8 mouse cellular contexts compared by ENCODE assay signal in the genomic region with DNA sequence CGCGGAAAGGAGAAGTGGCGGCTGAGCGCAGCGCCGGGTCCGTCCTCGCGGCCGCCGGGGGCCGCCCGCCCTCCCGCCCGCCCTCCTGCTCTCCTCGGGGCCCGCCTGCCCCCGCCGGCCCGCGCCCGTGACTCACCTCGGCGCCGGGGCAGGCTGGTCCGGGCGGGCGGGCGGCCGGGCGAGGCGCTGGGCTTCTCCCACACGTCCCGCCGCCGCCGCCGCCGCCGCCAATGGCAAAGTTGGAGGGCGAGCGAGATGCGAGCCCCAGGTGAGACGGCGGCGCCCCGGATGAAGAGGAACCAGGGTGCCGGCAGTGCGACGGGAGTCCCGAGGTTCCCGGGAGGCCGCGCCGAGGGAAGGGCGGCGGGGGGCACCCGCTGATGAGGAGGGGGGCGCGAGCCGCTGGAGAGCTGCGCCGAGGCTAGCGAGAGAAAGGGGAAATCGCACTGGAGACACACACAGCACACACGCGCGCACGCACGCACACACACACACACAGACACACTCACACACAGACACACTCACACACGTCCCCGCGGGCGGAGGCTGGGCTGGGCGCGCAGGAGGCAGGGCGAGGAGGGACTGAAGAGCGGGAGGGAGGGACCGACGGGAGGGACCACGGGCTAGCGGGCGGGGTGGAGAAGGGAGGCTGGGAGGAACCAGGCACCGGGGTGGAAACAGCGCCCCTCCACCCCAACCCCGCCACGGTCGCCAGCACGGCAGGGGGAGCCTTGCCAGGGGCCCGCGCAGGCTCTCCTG. TPM values are rescaled to one million over a fixed set of nuclear protein-coding genes. Genes with fewer than 3 reads are reported as not detected.
DNase-seq lines count a peak whose midpoint lies in the region; ATAC-seq and TF ChIP-seq lines count a peak whose summit lies in the region.

No protein-coding gene starts in this region.

- DNase-seq in urinary bladder, adult 18-20 months (ENCODE audit: low spot score in 2 of 2), result peak; percentile 48 to 76
- DNase-seq in urinary bladder, postnatal 10 days (ENCODE audit: low spot score), result no peak
- peak; percentile 44 for DNase-seq in embryonic facial prominence, embryonic 11.5 days (ENCODE audit: low spot score)
- peak; percentile 75 to 79 for DNase-seq in heart, adult 9 months (ENCODE audit: low spot score in 2 of 2)
- DNase-seq in kidney, adult 2 months, result peak; percentile 74
- DNase-seq in lung, adult 2 months, result peak; percentile 49
- peak; percentile 82 for DNase-seq in thymus, postnatal 25 days

- peak; percentile 51 for ATAC-seq in embryonic facial prominence, embryonic 11.5 days (replicated peaks; ENCODE audit: insufficient number of reproducible peaks, low FRiP score, low TSS enrichment, low read depth)
- ATAC-seq in neutrophil, adult 5-6 weeks (ENCODE audit: extremely low read depth, insufficient number of reproducible peaks, low FRiP score, poor library complexity, severe bottlenecking), result peak; percentile 88

- 21% methylated on average over 47 of the region's 91 CpGs for WGBS in embryonic facial prominence, embryonic 11.5 days
- under 1% methylated on average over 35 of the region's 91 CpGs for WGBS in kidney, adult 2 months
- WGBS in lung, adult 2 months, result 26% methylated on average over 77 of the region's 91 CpGs

- peak overlapping the region; percentile 38 for H3K4me3 ChIP-seq in embryonic facial prominence, embryonic 11.5 days (ENCODE audit: low read depth, low read length)
- peak overlapping the region; percentile 72 for H3K4me3 ChIP-seq in kidney, adult 2 months (ENCODE audit: insufficient read depth, low read depth, low read length)
- peak overlapping the region; percentile 86 for H3K4me3 ChIP-seq in lung, adult 2 months (replicated peaks; ENCODE audit: extremely low read depth, low read depth, low read length)

- no peak overlapping the region for H3K27ac ChIP-seq in embryonic facial prominence, embryonic 11.5 days (replicated peaks; ENCODE audit: low read depth, low read length)
- no peak overlapping the region for H3K27ac ChIP-seq in kidney, adult 2 months (ENCODE audit: insufficient read depth, low read depth, low read length)

- H3K9ac ChIP-seq in embryonic facial prominence, embryonic 11.5 days (replicated peaks; ENCODE audit: low read length), result peak overlapping the region; percentile 32

- no peaks in the 10 kb centered on the region for H3K4me1 ChIP-seq in embryonic facial prominence, embryonic 11.5 days (ENCODE audit: control insufficient read depth, insufficient read depth, low read length)
- no peaks in the 10 kb centered on the region for H3K4me1 ChIP-seq in kidney, adult 2 months (ENCODE audit: control insufficient read depth, insufficient read depth, low read length)
- peaks cover 2% of the 10 kb centered on the region for H3K4me1 ChIP-seq in lung, adult 2 months (ENCODE audit: control insufficient read depth, insufficient read depth, low read length)

- no peaks in the 10 kb centered on the region; the same call in 1 of the 2 replicates for H3K27me3 ChIP-seq in embryonic facial prominence, embryonic 11.5 days (ENCODE audit: control insufficient read depth, insufficient read depth, low read length)
- H3K27me3 ChIP-seq in kidney, adult 2 months (replicated peaks; ENCODE audit: control insufficient read depth, insufficient read depth, low read length), result no peaks in the 10 kb centered on the region; the same call in 1 of the 2 replicates

- no peak for TF ChIP-seq CTCF in kidney, adult 2 months (conservative IDR thresholded peaks at IDR 0.05; ENCODE audit: insufficient read depth, insufficient read length, low read depth, low read length)
- no peak for TF ChIP-seq CTCF in lung, adult 2 months (IDR thresholded peaks at IDR 0.05; ENCODE audit: insufficient read depth, low read length)

- TF ChIP-seq POLR2A in kidney, adult 2 months (IDR thresholded peaks at IDR 0.05; ENCODE audit: low read depth, low read length), result no peak
- TF ChIP-seq POLR2A in lung, adult 2 months (IDR thresholded peaks at IDR 0.05; ENCODE audit: borderline replicate concordance, extremely low read depth, low read depth, low read length), result peak; percentile 48; the same call in 1 of the 2 replicates

- peak overlapping the region; percentile 39 for H3K4me2 ChIP-seq in embryonic facial prominence, embryonic 11.5 days (ENCODE audit: low read depth, low read length)

- H3K9me3 ChIP-seq in embryonic facial prominence, embryonic 11.5 days (replicated peaks; ENCODE audit: control insufficient read depth, low read length), result no peaks in the 10 kb centered on the region

- H3K36me3 ChIP-seq in embryonic facial prominence, embryonic 11.5 days (replicated peaks; ENCODE audit: control insufficient read depth, insufficient read depth, low read depth, low read length), result no peaks in the 10 kb centered on the region
- H3K36me3 ChIP-seq in kidney, adult 2 months (ENCODE audit: control insufficient read depth, insufficient read depth, low read length), result no peaks in the 10 kb centered on the region

RNA-seq across cellular contexts. Expression of gene Elf4, which starts 9.0 kb away (rescaled TPM):
- 2.9 and 3.2 TPM in 2 replicates for polyA plus RNA-seq in embryonic facial prominence, embryonic 11.5 days (2014; fragmentation: Nextera tagmentation; extraction: Ambion mirVana)
- polyA plus RNA-seq in kidney, adult 2 months (2012; rRNA removed), result 3.6 and 5.3 TPM in 2 replicates
- 15.9 and 16.8 TPM in 2 replicates for polyA plus RNA-seq in lung, adult 2 months (2012; rRNA removed)
- 45.7 and 46.6 TPM in 2 replicates for total RNA-seq in neutrophil, adult 5-6 weeks (2017)

RNA-seq across cellular contexts. Expression of gene Aifm1, which starts 59.4 kb away (rescaled TPM):
- 95.9 and 97.1 TPM in 2 replicates for polyA plus RNA-seq in embryonic facial prominence, embryonic 11.5 days (2014; fragmentation: Nextera tagmentation; extraction: Ambion mirVana)
- 49.5 and 69.9 TPM in 2 replicates for polyA plus RNA-seq in kidney, adult 2 months (2012; rRNA removed)
- 4.3 and 10.6 TPM in 2 replicates for polyA plus RNA-seq in lung, adult 2 months (2012; rRNA removed)
- 24.4 and 27.6 TPM in 2 replicates for total RNA-seq in neutrophil, adult 5-6 weeks (2017)
